Mouse (Mus musculus) myocyte (in vitro differentiated cells): Measurements from ENCODE around the gene Pilrb2. TPM values are rescaled to one million over a fixed set of nuclear protein-coding genes. Genes with fewer than 3 reads are reported as not detected.

ENCODE experiments used
- H3K27me3 ChIP-seq: one replicate; pipeline ENCODE4 v1.6.1; 2011; ENCODE audit not compliant: control insufficient read depth, insufficient read depth, insufficient read length
- H3K36me3 ChIP-seq: one replicate; pipeline ENCODE4 v1.6.1; 2011; ENCODE audit not compliant: control insufficient read depth, insufficient read depth
- H3K4me2 ChIP-seq: one replicate; pipeline ENCODE4 v1.6.1; 2011; ENCODE audit warnings: low read depth, control low read depth
- H3K4me3 ChIP-seq: one replicate; pipeline ENCODE4 v1.5.1; 2011; ENCODE audit warnings: mild to moderate bottlenecking, control low read depth, moderate library complexity
- H3K79me2 ChIP-seq: one replicate; pipeline ENCODE4 v1.6.1; 2011; ENCODE audit not compliant: control insufficient read depth, insufficient read depth
- H3ac ChIP-seq: one replicate; pipeline ENCODE4 v1.6.1; 2011; ENCODE audit not compliant: control insufficient read depth, insufficient read length
- CEBPB ChIP-seq: IDR thresholded peaks from 2 replicates; pipeline ENCODE4 v1.6.1; 2011; ENCODE audit warnings: mild to moderate bottlenecking, moderate library complexity; ENCODE audit not compliant: poor library complexity, insufficient read depth, severe bottlenecking
- E2F4 ChIP-seq: IDR thresholded peaks from one replicate; pipeline ENCODE4 v1.6.1; 2011; ENCODE audit warnings: mild to moderate bottlenecking, control low read depth, moderate library complexity; ENCODE audit not compliant: insufficient read depth
- MAX ChIP-seq: IDR thresholded peaks from one replicate; pipeline ENCODE4 v1.6.1; 2011; ENCODE audit warnings: low read depth, mild to moderate bottlenecking, control low read depth
- MYOD1 ChIP-seq, 3 experiments: IDR thresholded peaks; one replicate each; pipeline ENCODE4 v1.6.1; 2011; ENCODE audit warnings: control low read depth in 2 of 3, low read depth in 2 of 3, mild to moderate bottlenecking in 2 of 3, moderate library complexity in 1 of 3; ENCODE audit not compliant: insufficient read length in 2 of 3, control insufficient read depth in 1 of 3
- MYOG ChIP-seq, 3 experiments: IDR thresholded peaks; one replicate each; pipeline ENCODE4 v1.6.1; 2011; ENCODE audit warnings: control low read depth in 2 of 3, low read depth in 2 of 3, mild to moderate bottlenecking in 2 of 3; ENCODE audit not compliant: insufficient read length in 2 of 3, control insufficient read depth in 1 of 3, insufficient read depth in 1 of 3
- POLR2A ChIP-seq: IDR thresholded peaks from one replicate; pipeline ENCODE4 v1.6.1; 2011; ENCODE audit warnings: low read depth, mild to moderate bottlenecking, control low read depth, moderate library complexity; ENCODE audit not compliant: insufficient read length
- POLR2AphosphoS2 ChIP-seq: IDR thresholded peaks from one replicate; pipeline ENCODE4 v1.6.1; 2011; ENCODE audit warnings: low read depth, control low read depth; ENCODE audit not compliant: insufficient read length
- REST ChIP-seq: IDR thresholded peaks from one replicate; pipeline ENCODE4 v1.6.1; 2011; ENCODE audit warnings: mild to moderate bottlenecking, control low read depth, moderate library complexity; ENCODE audit not compliant: insufficient read depth, insufficient read length
- SRF ChIP-seq: IDR thresholded peaks from one replicate; pipeline ENCODE4 v1.6.1; 2011; ENCODE audit warnings: low read depth; ENCODE audit not compliant: control insufficient read depth, insufficient read length
- TCF12 ChIP-seq: IDR thresholded peaks from one replicate; pipeline ENCODE4 v1.6.1; 2011; ENCODE audit warnings: mild to moderate bottlenecking, control low read depth; ENCODE audit not compliant: poor library complexity, insufficient read depth, severe bottlenecking
- TCF3 ChIP-seq: IDR thresholded peaks from one replicate; pipeline ENCODE4 v1.6.1; 2011; ENCODE audit warnings: low read depth, control low read depth; ENCODE audit not compliant: insufficient read length
- USF1 ChIP-seq: IDR thresholded peaks from one replicate; pipeline ENCODE4 v1.6.1; 2011; ENCODE audit warnings: low read depth, mild to moderate bottlenecking, control low read depth, moderate library complexity
- polyA plus RNA-seq: library from polyadenylated mRNA; unstranded; fragments of >200 nt; fragmentation: generic; extraction: Trizol; gene quantifications from one replicate; pipeline ENCODE4 v1.2.1, GENCODE M21; 2012; ENCODE audit warnings: missing spikeins

The Pilrb2 gene
- polyA plus RNA-seq, 1 experiment: not detected

GRCm38 (mm10) chr5:137892954-137893353 lies 21.3 kb upstream of the Pilrb2 start:
- H3K4me2 ChIP-seq: no peak overlapping the region

GRCm38 (mm10) chr5:137887666-137888065 lies 16.1 kb upstream of the Pilrb2 start:
- Histone ChIP-seq H3ac (no peak overlapping the region), H3K4me2 (no peak overlapping the region), H3K4me3 (no peak overlapping the region), H3K27me3 (no peaks in the 10 kb centered on the region), H3K36me3 (no peaks in the 10 kb centered on the region), H3K79me2 (no peaks in the 10 kb centered on the region)
- no peak for TF ChIP-seq SRF
- no peak for TF ChIP-seq MAX
- no peak for TF ChIP-seq E2F4
- TF ChIP-seq POLR2A: no peak
- no peak for TF ChIP-seq MYOG (IDR thresholded peaks at IDR 0.05; ENCODE audit: control insufficient read depth in 1 of 3, insufficient read depth in 1 of 3, insufficient read length in 2 of 3, low read depth in 2 of 3)
- no peak for TF ChIP-seq TCF3
- TF ChIP-seq POLR2AphosphoS2: no peak
- TF ChIP-seq TCF12: no peak
- TF ChIP-seq CEBPB: no peak
- no peak for TF ChIP-seq REST
- no peak for TF ChIP-seq MYOD1 (IDR thresholded peaks at IDR 0.05; ENCODE audit: control insufficient read depth in 1 of 3, insufficient read length in 2 of 3, low read depth in 2 of 3)
- no peak for TF ChIP-seq USF1

More at GRCm38 (mm10) chr5:137892954-137893353, 21.3 kb upstream of the Pilrb2 start:
- no peaks in the 10 kb centered on the region for H3K79me2 ChIP-seq
- H3K36me3 ChIP-seq: no peaks in the 10 kb centered on the region
- no peak for TF ChIP-seq REST
- TF ChIP-seq TCF3: no peak
- no peak for TF ChIP-seq POLR2A
- TF ChIP-seq MAX: no peak
- TF ChIP-seq USF1: no peak
- TF ChIP-seq MYOG (IDR thresholded peaks at IDR 0.05; ENCODE audit: control insufficient read depth in 1 of 3, insufficient read depth in 1 of 3, insufficient read length in 2 of 3, low read depth in 2 of 3): no peak
- TF ChIP-seq E2F4: no peak
- TF ChIP-seq CEBPB: no peak
- no peak for TF ChIP-seq SRF
- TF ChIP-seq MYOD1 (IDR thresholded peaks at IDR 0.05; ENCODE audit: control insufficient read depth in 1 of 3, insufficient read length in 2 of 3, low read depth in 2 of 3): no peak
- no peak for TF ChIP-seq POLR2AphosphoS2
- TF ChIP-seq TCF12: no peak
- no peak overlapping the region for H3K4me3 ChIP-seq
- no peak overlapping the region for H3ac ChIP-seq
- no peaks in the 10 kb centered on the region for H3K27me3 ChIP-seq

DNA sequence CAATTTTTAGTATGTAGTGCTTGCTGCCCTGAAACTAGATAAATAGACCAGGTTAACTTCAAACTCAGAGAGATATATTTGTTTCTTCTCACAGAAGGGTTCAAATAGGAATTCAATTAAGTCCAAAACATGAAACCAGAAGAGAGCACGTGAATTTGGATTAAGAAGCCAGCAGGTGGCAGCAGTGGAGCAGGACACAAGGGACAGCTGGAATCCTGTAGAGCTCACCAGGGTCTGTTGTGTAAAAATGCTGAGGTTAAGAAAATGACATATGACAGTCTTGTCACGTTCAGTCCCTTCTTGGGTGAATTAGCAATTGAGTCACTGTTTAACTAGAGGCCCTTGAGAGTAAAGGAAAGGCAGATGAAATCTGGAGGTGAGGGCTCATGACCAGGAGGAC lies 14.3 kb upstream of the Pilrb2 start:
- no peaks in the 10 kb centered on the region for H3K36me3 ChIP-seq
- H3K27me3 ChIP-seq: no peaks in the 10 kb centered on the region
- no peak overlapping the region for H3K4me2 ChIP-seq
- no peak overlapping the region for H3K4me3 ChIP-seq
- H3ac ChIP-seq: no peak overlapping the region
- TF ChIP-seq REST (no peak), SRF (no peak), POLR2A (no peak), POLR2AphosphoS2 (no peak), CEBPB (no peak), USF1 (no peak), MYOG (IDR thresholded peaks at IDR 0.05; ENCODE audit: control insufficient read depth in 1 of 3, insufficient read depth in 1 of 3, insufficient read length in 2 of 3, low read depth in 2 of 3) (no peak), MYOD1 (IDR thresholded peaks at IDR 0.05; ENCODE audit: control insufficient read depth in 1 of 3, insufficient read length in 2 of 3, low read depth in 2 of 3) (no peak), TCF3 (no peak), E2F4 (no peak), MAX (no peak), TCF12 (no peak)
- no peaks in the 10 kb centered on the region for H3K79me2 ChIP-seq

DNA sequence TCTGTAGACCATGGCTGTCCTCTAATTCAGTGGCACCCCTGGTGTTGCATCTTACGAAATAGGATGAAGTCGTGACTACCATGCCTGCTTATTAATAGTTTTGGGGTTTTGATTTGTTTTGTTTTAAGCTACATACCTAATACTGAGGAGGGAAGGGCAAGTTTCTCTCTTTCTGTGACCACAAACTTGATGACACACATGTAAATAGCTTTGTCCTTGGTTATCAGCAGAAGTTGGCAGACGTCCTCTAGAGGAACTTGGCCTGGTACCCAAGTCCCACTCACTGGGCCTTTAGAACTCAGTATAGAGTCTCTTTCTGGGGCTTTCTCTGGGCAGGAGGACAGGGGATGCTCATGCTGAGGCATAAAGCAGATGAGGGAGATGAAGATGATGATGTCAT lies 11.7 kb upstream of the Pilrb2 start:
- no peak for TF ChIP-seq CEBPB
- TF ChIP-seq MYOD1 (IDR thresholded peaks at IDR 0.05; ENCODE audit: control insufficient read depth in 1 of 3, insufficient read length in 2 of 3, low read depth in 2 of 3): no peak
- TF ChIP-seq POLR2A: no peak
- no peak for TF ChIP-seq MAX
- no peak for TF ChIP-seq TCF3
- no peak for TF ChIP-seq SRF
- no peak for TF ChIP-seq TCF12
- no peak for TF ChIP-seq REST
- TF ChIP-seq E2F4: no peak
- TF ChIP-seq USF1: no peak
- TF ChIP-seq MYOG (IDR thresholded peaks at IDR 0.05; ENCODE audit: control insufficient read depth in 1 of 3, insufficient read depth in 1 of 3, insufficient read length in 2 of 3, low read depth in 2 of 3): no peak
- TF ChIP-seq POLR2AphosphoS2: no peak

GRCm38 (mm10) chr5:137882922-137883321 lies 11.3 kb upstream of the Pilrb2 start:
- TF ChIP-seq USF1: no peak
- TF ChIP-seq CEBPB: no peak
- TF ChIP-seq MYOG (IDR thresholded peaks at IDR 0.05; ENCODE audit: control insufficient read depth in 1 of 3, insufficient read depth in 1 of 3, insufficient read length in 2 of 3, low read depth in 2 of 3): no peak
- TF ChIP-seq E2F4: no peak
- no peak for TF ChIP-seq MYOD1 (IDR thresholded peaks at IDR 0.05; ENCODE audit: control insufficient read depth in 1 of 3, insufficient read length in 2 of 3, low read depth in 2 of 3)
- TF ChIP-seq REST: no peak
- TF ChIP-seq SRF: no peak
- TF ChIP-seq TCF12: no peak
- TF ChIP-seq POLR2AphosphoS2: no peak
- no peak for TF ChIP-seq TCF3
- TF ChIP-seq POLR2A: no peak
- no peak overlapping the region for H3ac ChIP-seq
- H3K79me2 ChIP-seq: no peaks in the 10 kb centered on the region
- no peak overlapping the region for H3K4me2 ChIP-seq
- H3K27me3 ChIP-seq: no peaks in the 10 kb centered on the region
- H3K36me3 ChIP-seq: no peaks in the 10 kb centered on the region
- no peak overlapping the region for H3K4me3 ChIP-seq

More for the DNA sequence above, 11.7 kb upstream of the Pilrb2 start:
- Histone ChIP-seq H3ac (no peak overlapping the region), H3K36me3 (no peaks in the 10 kb centered on the region), H3K27me3 (no peaks in the 10 kb centered on the region), H3K79me2 (no peaks in the 10 kb centered on the region), H3K4me3 (no peak overlapping the region), H3K4me2 (no peak overlapping the region)
